Mouse (Mus musculus): ENCODE measurements at regions not wholly inside any gene's neighbourhood (a gene's known extent, or its start where the extent isn't known, plus 50 kb on each side); places are given as distances from the start of the nearest gene placed in this dataset.

DNA sequence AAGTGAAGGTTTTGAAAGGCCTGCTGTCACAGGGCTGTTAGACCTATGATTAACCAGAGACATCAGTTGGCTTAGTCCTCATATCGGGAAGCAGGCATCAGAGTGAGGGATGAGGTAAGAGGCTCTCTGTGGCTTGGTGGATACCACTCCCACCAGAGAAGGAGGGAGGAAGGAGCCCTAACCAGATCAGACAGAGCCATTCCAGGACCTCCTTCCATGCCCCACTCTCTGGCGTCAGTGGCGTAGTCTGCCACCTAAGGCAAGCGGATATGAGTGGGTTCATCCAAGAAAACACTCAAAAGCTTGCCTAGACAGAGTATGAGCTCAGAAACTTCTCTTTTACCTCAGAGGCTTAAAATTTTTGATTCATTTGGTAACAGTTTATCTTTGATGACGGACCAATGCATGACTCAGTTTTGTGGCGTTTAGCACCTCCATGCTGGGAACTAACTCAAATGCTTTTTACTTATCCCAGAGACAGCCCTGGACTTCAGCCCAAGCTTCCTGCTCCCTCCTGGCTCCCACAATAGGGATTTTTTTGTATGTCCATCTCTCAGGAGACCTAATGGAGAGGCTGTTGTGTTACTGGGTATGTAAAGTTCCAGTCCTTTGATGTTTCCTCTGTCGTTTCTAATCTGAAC is 367.5 kb upstream of the Rasgrp1 start:
- H3K4me2 ChIP-seq (ENCODE audit: low read length) = no peak overlapping the region

DNA sequence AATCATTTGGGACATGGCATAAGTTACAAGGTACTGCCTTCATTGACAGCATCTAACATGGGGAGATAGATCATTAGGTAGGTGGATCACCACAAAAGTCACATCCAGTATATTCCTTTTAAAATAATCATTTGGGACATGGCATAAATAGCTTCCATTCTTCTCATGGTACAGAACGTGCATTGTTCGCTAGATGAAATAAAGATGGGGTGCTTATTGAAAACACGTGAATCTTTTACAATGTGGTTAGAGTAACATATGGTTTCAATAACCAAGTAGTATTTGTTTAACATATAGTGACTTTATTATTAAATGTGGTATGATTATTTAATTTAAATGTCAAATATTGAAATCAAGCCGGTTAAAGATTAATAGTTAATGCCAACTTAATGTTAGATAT is 381.3 kb upstream of the Rasgrp1 start:
- H3K27me3 ChIP-seq (replicated peaks; ENCODE audit: control insufficient read depth, insufficient read depth, low read length) = no peaks in the 10 kb centered on the region
- H3K4me3 ChIP-seq (ENCODE audit: low read length) = no peak overlapping the region
- no peaks in the 10 kb centered on the region for H3K36me3 ChIP-seq (ENCODE audit: control insufficient read depth, insufficient read depth, low read length)
- WGBS = 89% methylated on average over 4 of the region's 4 CpGs
- H3K9ac ChIP-seq (ENCODE audit: low read depth, low read length) = no peak overlapping the region
- H3K9me3 ChIP-seq (ENCODE audit: control insufficient read depth, low read length) = no peaks in the 10 kb centered on the region
- H3K27ac ChIP-seq (ENCODE audit: low read depth, low read length) = no peak overlapping the region
- no peak for ATAC-seq
- no peak overlapping the region for H3K4me2 ChIP-seq (ENCODE audit: low read length)
- no peaks in the 10 kb centered on the region for H3K4me1 ChIP-seq (ENCODE audit: control insufficient read depth, insufficient read depth, low read depth, low read length)

More for the DNA sequence above, 367.5 kb upstream of the Rasgrp1 start:
- whole genome bisulfite sequencing = 83% methylated on average over 7 of the region's 7 CpGs
- H3K27me3 ChIP-seq (replicated peaks; ENCODE audit: control insufficient read depth, insufficient read depth, low read length) = no peaks in the 10 kb centered on the region
- no peak overlapping the region for H3K4me3 ChIP-seq (ENCODE audit: low read length)
- no peaks in the 10 kb centered on the region for H3K36me3 ChIP-seq (ENCODE audit: control insufficient read depth, insufficient read depth, low read length)
- no peak overlapping the region for H3K27ac ChIP-seq (ENCODE audit: low read depth, low read length)
- no peak overlapping the region for H3K9ac ChIP-seq (ENCODE audit: low read depth, low read length)
- no peak for ATAC-seq
- H3K9me3 ChIP-seq (ENCODE audit: control insufficient read depth, low read length) = no peaks in the 10 kb centered on the region
- H3K4me1 ChIP-seq (ENCODE audit: control insufficient read depth, insufficient read depth, low read depth, low read length) = no peaks in the 10 kb centered on the region

GRCm38 (mm10) chr2:117731253-117731652 is 380.4 kb upstream of the Thbs1 start:
- Histone ChIP-seq H3K36me3 (ENCODE audit: control insufficient read depth, insufficient read depth, low read length) (no peaks in the 10 kb centered on the region), H3K9ac (ENCODE audit: low read depth, low read length) (no peak overlapping the region), H3K9me3 (ENCODE audit: control insufficient read depth, low read length) (no peaks in the 10 kb centered on the region), H3K27me3 (replicated peaks; ENCODE audit: control insufficient read depth, insufficient read depth, low read length) (no peaks in the 10 kb centered on the region), H3K4me3 (ENCODE audit: low read length) (no peak overlapping the region), H3K27ac (ENCODE audit: low read depth, low read length) (no peak overlapping the region), H3K4me2 (ENCODE audit: low read length) (no peak overlapping the region), H3K4me1 (ENCODE audit: control insufficient read depth, insufficient read depth, low read depth, low read length) (no peaks in the 10 kb centered on the region)
- WGBS = 68% methylated on average over 2 of the region's 2 CpGs
- ATAC-seq = no peak

DNA sequence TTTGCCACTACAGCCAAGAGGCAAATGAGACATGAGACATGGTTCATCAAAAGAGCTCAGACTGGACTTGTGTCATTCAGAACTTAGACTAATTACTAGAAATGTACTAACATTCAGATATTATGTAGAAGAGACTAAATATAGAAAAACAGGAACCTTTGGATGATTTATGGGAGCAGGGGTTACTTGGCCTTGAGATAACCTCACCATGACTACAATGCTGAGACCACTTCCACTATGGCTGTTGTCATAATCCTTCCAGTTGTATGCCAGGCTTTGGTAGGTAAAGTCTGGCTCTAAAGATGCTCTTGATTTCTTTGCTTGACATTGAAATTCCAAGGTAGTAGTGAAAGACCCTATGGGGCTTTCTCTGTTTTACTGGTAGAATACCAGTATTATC is 369.3 kb upstream of the Thbs1 start:
- no peak overlapping the region for H3K4me3 ChIP-seq (ENCODE audit: low read length)
- no peak overlapping the region for H3K4me2 ChIP-seq (ENCODE audit: low read length)
- ATAC-seq = no peak
- no peak overlapping the region for H3K27ac ChIP-seq (ENCODE audit: low read depth, low read length)
- H3K27me3 ChIP-seq (replicated peaks; ENCODE audit: control insufficient read depth, insufficient read depth, low read length) = no peaks in the 10 kb centered on the region
- no peaks in the 10 kb centered on the region for H3K4me1 ChIP-seq (ENCODE audit: control insufficient read depth, insufficient read depth, low read depth, low read length)
- no peak overlapping the region for H3K9ac ChIP-seq (ENCODE audit: low read depth, low read length)
- H3K9me3 ChIP-seq (ENCODE audit: control insufficient read depth, low read length) = no peaks in the 10 kb centered on the region
- H3K36me3 ChIP-seq (ENCODE audit: control insufficient read depth, insufficient read depth, low read length) = no peaks in the 10 kb centered on the region

- ATAC-seq = no peak
- Histone ChIP-seq H3K9ac (ENCODE audit: low read depth, low read length) (no peak overlapping the region), H3K4me1 (ENCODE audit: control insufficient read depth, insufficient read depth, low read depth, low read length) (no peaks in the 10 kb centered on the region), H3K27me3 (replicated peaks; ENCODE audit: control insufficient read depth, insufficient read depth, low read length) (no peaks in the 10 kb centered on the region), H3K4me3 (ENCODE audit: low read length) (no peak overlapping the region), H3K9me3 (ENCODE audit: control insufficient read depth, low read length) (no peaks in the 10 kb centered on the region), H3K27ac (ENCODE audit: low read depth, low read length) (no peak overlapping the region), H3K4me2 (ENCODE audit: low read length) (no peak overlapping the region), H3K36me3 (ENCODE audit: control insufficient read depth, insufficient read depth, low read length) (no peaks in the 10 kb centered on the region)
- WGBS = 83% methylated on average over 1 of the region's 1 CpGs
Measured at GRCm38 (mm10) chr2:117743901-117744300, 367.8 kb upstream of the Thbs1 start.

GRCm38 (mm10) chr2:117745767-117746166 is 365.9 kb upstream of the Thbs1 start:
- H3K9ac ChIP-seq (ENCODE audit: low read depth, low read length) = no peak overlapping the region
- no peak overlapping the region for H3K4me3 ChIP-seq (ENCODE audit: low read length)
- ATAC-seq = no peak
- no peaks in the 10 kb centered on the region for H3K4me1 ChIP-seq (ENCODE audit: control insufficient read depth, insufficient read depth, low read depth, low read length)
- H3K36me3 ChIP-seq (ENCODE audit: control insufficient read depth, insufficient read depth, low read length) = no peaks in the 10 kb centered on the region
- WGBS = 74% methylated on average over 2 of the region's 2 CpGs
- no peak overlapping the region for H3K27ac ChIP-seq (ENCODE audit: low read depth, low read length)
- no peak overlapping the region for H3K4me2 ChIP-seq (ENCODE audit: low read length)
- no peaks in the 10 kb centered on the region for H3K27me3 ChIP-seq (replicated peaks; ENCODE audit: control insufficient read depth, insufficient read depth, low read length)
- H3K9me3 ChIP-seq (ENCODE audit: control insufficient read depth, low read length) = no peaks in the 10 kb centered on the region

- Histone ChIP-seq H3K9ac (ENCODE audit: low read depth, low read length) (no peak overlapping the region), H3K4me3 (ENCODE audit: low read length) (no peak overlapping the region), H3K27me3 (replicated peaks; ENCODE audit: control insufficient read depth, insufficient read depth, low read length) (no peaks in the 10 kb centered on the region), H3K4me1 (ENCODE audit: control insufficient read depth, insufficient read depth, low read depth, low read length) (no peaks in the 10 kb centered on the region), H3K36me3 (ENCODE audit: control insufficient read depth, insufficient read depth, low read length) (no peaks in the 10 kb centered on the region), H3K27ac (ENCODE audit: low read depth, low read length) (no peak overlapping the region), H3K9me3 (ENCODE audit: control insufficient read depth, low read length) (no peaks in the 10 kb centered on the region), H3K4me2 (ENCODE audit: low read length) (no peak overlapping the region)
- WGBS = 88% methylated on average over 3 of the region's 3 CpGs
- ATAC-seq = no peak
Measured at GRCm38 (mm10) chr2:117747136-117747535, 364.5 kb upstream of the Thbs1 start.

GRCm38 (mm10) chr2:117748892-117749291 is 362.8 kb upstream of the Thbs1 start:
- Histone ChIP-seq H3K9ac (ENCODE audit: low read depth, low read length) (no peak overlapping the region), H3K9me3 (ENCODE audit: control insufficient read depth, low read length) (no peaks in the 10 kb centered on the region), H3K4me1 (ENCODE audit: control insufficient read depth, insufficient read depth, low read depth, low read length) (no peaks in the 10 kb centered on the region), H3K27me3 (replicated peaks; ENCODE audit: control insufficient read depth, insufficient read depth, low read length) (no peaks in the 10 kb centered on the region), H3K4me3 (ENCODE audit: low read length) (no peak overlapping the region), H3K36me3 (ENCODE audit: control insufficient read depth, insufficient read depth, low read length) (no peaks in the 10 kb centered on the region), H3K27ac (ENCODE audit: low read depth, low read length) (no peak overlapping the region), H3K4me2 (ENCODE audit: low read length) (no peak overlapping the region)
- 88% methylated on average over 4 of the region's 4 CpGs for whole genome bisulfite sequencing
- no peak for ATAC-seq

DNA sequence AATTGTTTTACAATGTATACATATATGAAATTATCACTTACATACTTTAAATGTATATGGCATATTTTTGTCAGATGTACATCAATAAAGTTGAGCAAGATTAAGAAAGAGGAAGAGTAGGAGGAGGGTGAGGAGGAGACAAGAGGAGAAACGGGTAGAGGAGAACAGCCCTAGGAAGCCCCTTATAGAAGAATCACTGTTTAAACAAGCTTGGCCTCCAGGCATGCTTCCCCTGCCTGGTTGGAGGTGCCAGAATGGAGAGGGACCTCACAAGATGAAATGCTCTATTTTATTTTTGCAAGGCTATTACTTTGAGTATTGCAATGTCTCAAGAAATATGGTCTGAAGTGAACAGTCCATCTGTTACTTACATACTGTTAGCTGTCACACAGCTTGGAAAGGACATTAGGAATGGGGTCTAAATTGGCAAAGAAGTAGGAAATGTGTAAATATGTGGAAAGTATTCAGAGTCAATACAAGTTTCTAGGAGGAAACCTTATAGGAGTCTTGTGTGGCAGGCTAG is 352.1 kb upstream of the Thbs1 start:
- no peak overlapping the region for H3K4me3 ChIP-seq (ENCODE audit: low read length)
- H3K4me1 ChIP-seq (ENCODE audit: control insufficient read depth, insufficient read depth, low read depth, low read length) = no peaks in the 10 kb centered on the region
- no peak overlapping the region for H3K27ac ChIP-seq (ENCODE audit: low read depth, low read length)
- no peaks in the 10 kb centered on the region for H3K36me3 ChIP-seq (ENCODE audit: control insufficient read depth, insufficient read depth, low read length)
- ATAC-seq = no peak
- no peaks in the 10 kb centered on the region for H3K27me3 ChIP-seq (replicated peaks; ENCODE audit: control insufficient read depth, insufficient read depth, low read length)
- WGBS = 81% methylated on average over 1 of the region's 1 CpGs
- no peaks in the 10 kb centered on the region for H3K9me3 ChIP-seq (ENCODE audit: control insufficient read depth, low read length)
- no peak overlapping the region for H3K4me2 ChIP-seq (ENCODE audit: low read length)
- no peak overlapping the region for H3K9ac ChIP-seq (ENCODE audit: low read depth, low read length)

DNA sequence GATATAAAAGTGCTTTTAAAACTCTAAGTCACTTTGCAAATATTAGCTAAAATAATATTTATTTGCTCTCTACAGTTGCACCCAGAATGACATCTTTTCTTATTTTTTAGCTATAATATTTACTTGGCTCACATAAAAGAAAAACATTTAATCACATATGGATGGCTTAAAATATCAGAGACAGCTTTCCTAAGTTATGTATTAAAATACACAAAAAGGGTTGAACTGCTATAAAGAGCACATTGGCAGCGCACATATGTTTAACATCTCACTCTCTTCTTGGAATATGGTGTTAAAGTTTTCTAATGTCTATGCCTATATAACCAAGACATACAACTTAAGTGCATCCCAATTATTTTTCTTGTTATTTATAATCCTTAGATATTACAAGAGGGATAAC is 348.0 kb upstream of the Thbs1 start:
- no peak overlapping the region for H3K4me3 ChIP-seq (ENCODE audit: low read length)
- WGBS = 90% methylated on average over 1 of the region's 1 CpGs
- H3K27me3 ChIP-seq (replicated peaks; ENCODE audit: control insufficient read depth, insufficient read depth, low read length) = no peaks in the 10 kb centered on the region

More for the DNA sequence above, 348.0 kb upstream of the Thbs1 start:
- no peak overlapping the region for H3K27ac ChIP-seq (ENCODE audit: low read depth, low read length)
- no peak for ATAC-seq
- H3K36me3 ChIP-seq (ENCODE audit: control insufficient read depth, insufficient read depth, low read length) = no peaks in the 10 kb centered on the region
- no peak overlapping the region for H3K4me2 ChIP-seq (ENCODE audit: low read length)
- H3K9me3 ChIP-seq (ENCODE audit: control insufficient read depth, low read length) = no peaks in the 10 kb centered on the region
- no peaks in the 10 kb centered on the region for H3K4me1 ChIP-seq (ENCODE audit: control insufficient read depth, insufficient read depth, low read depth, low read length)
- no peak overlapping the region for H3K9ac ChIP-seq (ENCODE audit: low read depth, low read length)
